Mouse (Mus musculus) neural tube, embryonic 13.5 days (tissue): Measurements from ENCODE around the gene Slc10a1. TPM values are rescaled to one million over a fixed set of nuclear protein-coding genes. Genes with fewer than 3 reads are reported as not detected.

ENCODE experiments used
- ATAC-seq: fragments of 200-750 bp; cut with Nextera tagmentation; 2 replicates; pipeline ENCODE4 v1.8.0; 2017; ENCODE audit warnings: low read depth, mild to moderate bottlenecking, moderate TSS enrichment, moderate library complexity
- H3K27ac ChIP-seq: fragments of 300-500 bp; sonication (generic); replicated peaks from 2 replicates; pipeline ENCODE4 v1.5.1; 2015; ENCODE audit warnings: moderate library complexity, mild to moderate bottlenecking, inconsistent platforms
- H3K27me3 ChIP-seq: fragments of 300-500 bp; sonication (generic); 2 replicates; pipeline ENCODE4 v1.6.1; 2015; ENCODE audit warnings: mild to moderate bottlenecking, inconsistent platforms
- H3K36me3 ChIP-seq: fragments of 300-500 bp; sonication (generic); 2 replicates; pipeline ENCODE4 v1.6.1; 2015; ENCODE audit warnings: mild to moderate bottlenecking, inconsistent platforms
- H3K4me1 ChIP-seq: fragments of 300-500 bp; sonication (generic); replicated peaks from 2 replicates; pipeline ENCODE4 v1.6.1; 2015; ENCODE audit warnings: inconsistent platforms
- H3K4me2 ChIP-seq: fragments of 300-500 bp; sonication (generic); 2 replicates; pipeline ENCODE4 v1.6.1; 2015; ENCODE audit warnings: inconsistent platforms, mild to moderate bottlenecking, moderate library complexity
- H3K4me3 ChIP-seq: fragments of 300-500 bp; sonication (generic); 2 replicates; pipeline ENCODE4 v1.5.1; 2015; ENCODE audit warnings: mild to moderate bottlenecking, inconsistent platforms
- H3K9ac ChIP-seq: fragments of 300-500 bp; sonication (generic); 2 replicates; pipeline ENCODE4 v1.6.1; 2015; ENCODE audit warnings: moderate library complexity, mild to moderate bottlenecking, inconsistent platforms
- H3K9me3 ChIP-seq: fragments of 300-500 bp; sonication (generic); 2 replicates; pipeline ENCODE4 v1.6.1; 2016; ENCODE audit warnings: inconsistent platforms
- WGBS: fragments of 180-500 bp; shearing (Covaris S2); methylation state at CpG from one replicate; pipeline ENCODE4 v1.1.7; 2015; 5-methylcytosine and 5-hydroxymethylcytosine counted together
- polyA plus RNA-seq: library from polyadenylated mRNA; unstranded; fragments of >200 nt; fragmentation: Nextera tagmentation; extraction: Ambion mirVana; gene quantifications from 2 replicates; pipeline ENCODE4 v1.2.1, GENCODE M21; 2015

Gene Slc10a1
- polyA plus RNA-seq, 1 experiment from 2014 or later, result 0.18 TPM

GRCm38 (mm10) chr12:80992540-80993122 is 24.1 kb upstream of the Slc10a1 start:
- H3K4me3 ChIP-seq, result no peak overlapping the region
- H3K9me3 ChIP-seq, result peaks cover 6% of the 10 kb centered on the region; the same call in 1 of the 2 replicates
- no peak overlapping the region for H3K9ac ChIP-seq
- ATAC-seq, result no peak
- peaks cover 5% of the 10 kb centered on the region; the same call in 1 of the 2 replicates for H3K27me3 ChIP-seq
- peaks cover 7% of the 10 kb centered on the region; the same call in 1 of the 2 replicates for H3K4me1 ChIP-seq
- H3K27ac ChIP-seq, result no peak overlapping the region
- 82% methylated on average over 8 of the region's 8 CpGs for WGBS
- H3K36me3 ChIP-seq, result no peaks in the 10 kb centered on the region
- no peak overlapping the region for H3K4me2 ChIP-seq

DNA sequence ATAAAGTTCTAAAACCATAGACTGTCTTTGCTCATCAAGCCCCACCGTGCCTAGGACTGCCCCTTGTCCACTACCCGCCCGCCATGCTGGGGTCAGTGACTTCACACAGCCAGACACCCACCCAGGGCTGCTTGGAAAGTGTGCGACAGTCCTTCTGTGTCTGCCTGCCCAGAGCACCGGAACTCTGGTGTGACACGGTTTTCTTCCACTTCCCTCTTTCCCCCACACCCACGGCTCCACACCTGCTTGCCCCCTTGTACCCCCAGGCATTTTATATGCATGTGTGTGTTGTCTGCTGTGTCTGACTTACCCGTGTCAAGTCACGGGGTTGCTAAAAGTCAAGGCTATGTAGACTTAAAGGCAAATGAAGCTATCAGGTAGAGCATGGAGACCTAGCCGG is 23.3 kb upstream of the Slc10a1 start:
- H3K27me3 ChIP-seq, result peaks cover under 1% of the 10 kb centered on the region; the same call in 1 of the 2 replicates
- peaks cover 6% of the 10 kb centered on the region; the same call in 1 of the 2 replicates for H3K9me3 ChIP-seq
- no peak overlapping the region for H3K4me2 ChIP-seq
- no peak for ATAC-seq
- H3K4me3 ChIP-seq, result no peak overlapping the region
- H3K36me3 ChIP-seq, result no peaks in the 10 kb centered on the region
- H3K9ac ChIP-seq, result no peak overlapping the region
- peaks cover 7% of the 10 kb centered on the region; the same call in 1 of the 2 replicates for H3K4me1 ChIP-seq
- WGBS, result 85% methylated on average over 10 of the region's 10 CpGs
- no peak overlapping the region for H3K27ac ChIP-seq

DNA sequence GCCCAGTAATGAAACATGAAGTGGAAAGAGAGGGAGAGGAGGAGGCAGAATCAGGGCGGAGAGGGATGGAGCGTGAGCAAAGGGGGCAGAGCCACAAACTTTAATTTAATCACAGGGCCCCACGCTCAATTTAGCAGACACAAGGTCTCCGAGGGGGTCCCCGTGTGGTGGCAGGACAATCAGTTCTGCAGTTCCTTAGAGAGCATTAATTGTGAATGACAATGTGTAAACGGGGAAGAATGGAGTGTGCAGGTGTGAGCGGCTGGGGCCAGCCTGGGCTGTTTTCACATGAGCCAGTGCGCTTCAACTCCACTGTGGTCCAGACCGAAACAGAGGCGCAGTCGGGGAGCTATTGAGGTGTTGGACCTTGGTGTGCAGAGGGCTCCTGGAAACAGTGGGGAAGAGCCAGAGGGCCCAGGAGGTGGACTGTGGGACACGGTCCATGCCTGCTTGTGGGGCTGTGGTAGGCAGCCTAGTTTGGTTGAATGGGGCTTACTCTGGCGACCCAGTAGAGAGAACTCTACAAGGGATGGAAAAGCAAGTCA is 22.5 kb upstream of the Slc10a1 start:
- no peaks in the 10 kb centered on the region for H3K36me3 ChIP-seq
- H3K27ac ChIP-seq, result no peak overlapping the region
- H3K4me1 ChIP-seq, result peaks cover 7% of the 10 kb centered on the region; the same call in 1 of the 2 replicates
- no peak overlapping the region for H3K4me2 ChIP-seq
- 41% methylated on average over 13 of the region's 13 CpGs for WGBS
- no peak for ATAC-seq
- no peak overlapping the region for H3K9ac ChIP-seq
- H3K27me3 ChIP-seq, result no peaks in the 10 kb centered on the region
- peaks cover 5% of the 10 kb centered on the region; the same call in 1 of the 2 replicates for H3K9me3 ChIP-seq
- no peak overlapping the region for H3K4me3 ChIP-seq

- ATAC-seq, result no peak
- Histone ChIP-seq H3K4me3 (no peak overlapping the region), H3K9me3 (no peaks in the 10 kb centered on the region), H3K36me3 (no peaks in the 10 kb centered on the region), H3K27me3 (no peaks in the 10 kb centered on the region), H3K4me1 (peaks cover 7% of the 10 kb centered on the region; the same call in 1 of the 2 replicates), H3K9ac (no peak overlapping the region), H3K4me2 (no peak overlapping the region), H3K27ac (no peak overlapping the region)
- 79% methylated on average over 3 of the region's 3 CpGs for WGBS
These were observed 19.8 kb upstream of the Slc10a1 start for GRCm38 (mm10) chr12:80988286-80988685.

DNA sequence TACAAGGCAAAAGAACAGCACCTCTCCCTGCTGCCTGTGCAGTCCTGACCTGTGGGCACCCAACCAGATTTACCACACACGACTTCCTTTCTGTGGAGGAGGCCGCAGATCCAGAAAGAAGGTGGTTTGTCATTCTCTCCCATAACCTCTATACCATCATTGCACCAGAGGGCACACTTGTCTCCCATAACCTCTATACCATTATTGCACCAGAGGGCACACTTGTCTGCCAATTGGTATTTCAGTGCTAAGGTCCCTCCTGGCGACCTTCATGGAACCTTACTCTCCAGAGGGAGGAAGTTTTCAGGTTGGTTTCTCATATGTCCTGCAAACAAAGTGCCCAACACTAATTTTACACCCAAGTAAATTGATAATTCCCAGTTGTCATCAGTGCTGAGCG is 18.1 kb upstream of the Slc10a1 start:
- H3K27ac ChIP-seq, result no peak overlapping the region
- no peaks in the 10 kb centered on the region for H3K9me3 ChIP-seq
- no peaks in the 10 kb centered on the region for H3K27me3 ChIP-seq
- H3K4me3 ChIP-seq, result no peak overlapping the region
- WGBS, result 92% methylated on average over 4 of the region's 4 CpGs
- H3K36me3 ChIP-seq, result no peaks in the 10 kb centered on the region
- no peak overlapping the region for H3K4me2 ChIP-seq
- no peak overlapping the region for H3K9ac ChIP-seq
- H3K4me1 ChIP-seq, result peaks cover 7% of the 10 kb centered on the region; the same call in 1 of the 2 replicates
- ATAC-seq, result no peak

DNA sequence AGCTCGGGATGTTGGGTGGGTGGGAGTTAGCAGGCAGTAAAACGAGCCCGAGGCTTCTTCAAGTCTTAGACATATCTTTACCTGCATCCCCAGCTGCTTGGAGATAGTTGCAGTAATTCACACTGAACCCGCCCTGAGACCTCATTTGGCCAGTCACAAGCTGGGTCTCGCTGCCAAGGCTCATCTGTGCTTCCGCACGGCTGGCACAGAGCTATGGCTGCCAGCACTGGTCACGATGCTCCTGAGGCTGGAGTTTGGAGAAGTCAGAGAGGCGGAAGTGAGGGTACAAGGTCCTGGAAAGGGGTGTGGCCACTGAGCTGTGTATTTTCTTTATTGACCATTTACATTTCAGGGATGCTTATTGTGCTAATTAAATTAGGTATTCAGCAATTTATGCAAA is 15.2 kb upstream of the Slc10a1 start:
- Histone ChIP-seq H3K36me3 (no peaks in the 10 kb centered on the region), H3K9me3 (no peaks in the 10 kb centered on the region), H3K27ac (no peak overlapping the region), H3K4me1 (no peaks in the 10 kb centered on the region), H3K4me3 (no peak overlapping the region), H3K4me2 (no peak overlapping the region), H3K27me3 (no peaks in the 10 kb centered on the region), H3K9ac (no peak overlapping the region)
- 76% methylated on average over 9 of the region's 9 CpGs for WGBS
- no peak for ATAC-seq

- WGBS, result under 1% methylated on average over 7 of the region's 7 CpGs
- Histone ChIP-seq H3K4me1 (no peaks in the 10 kb centered on the region), H3K27me3 (no peaks in the 10 kb centered on the region), H3K36me3 (no peaks in the 10 kb centered on the region), H3K9me3 (no peaks in the 10 kb centered on the region), H3K27ac (no peak overlapping the region), H3K9ac (no peak overlapping the region), H3K4me2 (no peak overlapping the region), H3K4me3 (no peak overlapping the region)
- no peak for ATAC-seq
These were observed 13.8 kb upstream of the Slc10a1 start for GRCm38 (mm10) chr12:80982326-80982725.

- no peak overlapping the region for H3K27ac ChIP-seq
- no peak for ATAC-seq
- H3K4me2 ChIP-seq, result no peak overlapping the region
- WGBS, result 90% methylated on average over 11 of the region's 11 CpGs
- H3K27me3 ChIP-seq, result no peaks in the 10 kb centered on the region
- no peaks in the 10 kb centered on the region for H3K36me3 ChIP-seq
- H3K9ac ChIP-seq, result no peak overlapping the region
- no peaks in the 10 kb centered on the region for H3K9me3 ChIP-seq
- no peaks in the 10 kb centered on the region for H3K4me1 ChIP-seq
- H3K4me3 ChIP-seq, result no peak overlapping the region
These were observed 7.6 kb upstream of the Slc10a1 start for GRCm38 (mm10) chr12:80975939-80976671.

DNA sequence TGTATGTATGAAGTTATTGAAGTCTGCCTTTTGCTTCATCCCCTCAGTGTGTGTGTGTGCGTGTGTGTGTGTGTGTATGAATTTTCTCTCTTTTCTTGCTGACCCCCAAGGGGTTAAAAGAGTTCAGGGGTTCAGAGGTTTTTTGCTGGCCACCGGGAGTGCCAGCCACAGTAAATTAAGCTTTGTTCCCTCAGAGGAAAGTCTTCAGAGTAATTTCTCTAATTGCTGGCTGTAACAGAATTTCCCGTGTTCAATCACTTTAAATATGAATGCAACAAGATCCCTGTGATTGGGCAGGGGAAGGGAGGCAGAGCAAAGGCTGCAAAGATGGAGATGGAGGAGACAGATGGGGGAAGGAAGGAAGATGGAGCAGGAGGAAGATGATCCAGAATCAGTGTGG is 3.3 kb upstream of the Slc10a1 start:
- H3K36me3 ChIP-seq, result no peaks in the 10 kb centered on the region
- no peak overlapping the region for H3K9ac ChIP-seq
- no peaks in the 10 kb centered on the region for H3K27me3 ChIP-seq
- H3K4me3 ChIP-seq, result no peak overlapping the region
- no peak overlapping the region for H3K4me2 ChIP-seq
- H3K4me1 ChIP-seq, result no peaks in the 10 kb centered on the region
- no peaks in the 10 kb centered on the region for H3K9me3 ChIP-seq
- no peak overlapping the region for H3K27ac ChIP-seq
- ATAC-seq, result no peak
- WGBS, result 24% methylated on average over 3 of the region's 3 CpGs

DNA sequence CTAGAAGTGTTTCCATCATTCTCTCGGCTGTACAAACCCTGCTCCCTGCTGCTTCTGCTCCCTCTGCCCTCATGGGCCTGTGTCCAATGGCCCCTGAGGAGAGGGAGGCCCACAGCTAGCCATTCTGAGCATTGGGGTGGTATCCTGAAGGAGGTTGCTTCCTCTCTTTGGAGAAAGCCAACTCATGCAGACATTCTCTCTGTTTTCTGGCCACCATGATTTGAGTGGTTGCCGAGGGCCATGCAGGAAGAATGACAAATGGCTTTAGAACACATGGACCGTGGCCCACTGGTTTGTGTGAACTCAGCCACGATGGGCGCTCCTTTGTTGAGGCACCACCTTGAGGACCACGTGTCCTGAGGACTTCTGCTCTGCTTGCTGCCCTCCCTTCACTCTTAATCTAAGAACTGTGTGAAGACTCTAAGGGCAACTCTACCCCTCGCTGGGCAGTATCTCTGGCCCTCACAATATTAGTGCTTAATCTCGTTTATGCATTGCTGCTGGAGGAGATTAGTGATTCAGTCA is 1.7 kb upstream of the Slc10a1 start:
- no peak overlapping the region for H3K4me3 ChIP-seq
- H3K36me3 ChIP-seq, result no peaks in the 10 kb centered on the region
- 73% methylated on average over 8 of the region's 8 CpGs for WGBS
- no peak overlapping the region for H3K4me2 ChIP-seq
- no peaks in the 10 kb centered on the region for H3K27me3 ChIP-seq
- H3K9ac ChIP-seq, result no peak overlapping the region
- no peak overlapping the region for H3K27ac ChIP-seq
- H3K4me1 ChIP-seq, result no peaks in the 10 kb centered on the region
- no peaks in the 10 kb centered on the region for H3K9me3 ChIP-seq
- ATAC-seq, result no peak

DNA sequence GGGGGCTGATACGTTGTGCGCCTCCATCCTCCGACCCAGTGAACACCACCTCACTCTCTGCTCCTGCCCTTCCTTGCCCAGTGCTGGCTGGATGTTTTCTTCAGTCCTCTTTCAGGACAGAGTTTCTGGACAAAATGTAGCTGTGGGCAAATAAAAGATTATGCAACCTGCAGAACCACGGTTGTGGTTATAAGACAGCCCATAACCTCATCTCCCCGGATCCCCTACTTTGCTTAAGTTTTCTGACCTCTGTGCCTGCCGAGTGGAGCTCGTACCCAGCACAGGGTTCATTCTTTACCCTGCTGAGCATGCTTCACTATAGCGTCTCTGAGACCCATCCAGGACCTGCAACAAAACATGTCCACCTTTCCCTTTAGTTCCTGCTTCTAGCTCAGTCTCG is 587 bp downstream of the Slc10a1 start:
- ATAC-seq, result no peak
- Histone ChIP-seq H3K36me3 (no peaks in the 10 kb centered on the region), H3K4me3 (no peak overlapping the region), H3K9me3 (no peaks in the 10 kb centered on the region), H3K9ac (no peak overlapping the region), H3K27me3 (no peaks in the 10 kb centered on the region), H3K4me2 (no peak overlapping the region), H3K4me1 (no peaks in the 10 kb centered on the region), H3K27ac (no peak overlapping the region)
- 93% methylated on average over 9 of the region's 9 CpGs for WGBS

DNA sequence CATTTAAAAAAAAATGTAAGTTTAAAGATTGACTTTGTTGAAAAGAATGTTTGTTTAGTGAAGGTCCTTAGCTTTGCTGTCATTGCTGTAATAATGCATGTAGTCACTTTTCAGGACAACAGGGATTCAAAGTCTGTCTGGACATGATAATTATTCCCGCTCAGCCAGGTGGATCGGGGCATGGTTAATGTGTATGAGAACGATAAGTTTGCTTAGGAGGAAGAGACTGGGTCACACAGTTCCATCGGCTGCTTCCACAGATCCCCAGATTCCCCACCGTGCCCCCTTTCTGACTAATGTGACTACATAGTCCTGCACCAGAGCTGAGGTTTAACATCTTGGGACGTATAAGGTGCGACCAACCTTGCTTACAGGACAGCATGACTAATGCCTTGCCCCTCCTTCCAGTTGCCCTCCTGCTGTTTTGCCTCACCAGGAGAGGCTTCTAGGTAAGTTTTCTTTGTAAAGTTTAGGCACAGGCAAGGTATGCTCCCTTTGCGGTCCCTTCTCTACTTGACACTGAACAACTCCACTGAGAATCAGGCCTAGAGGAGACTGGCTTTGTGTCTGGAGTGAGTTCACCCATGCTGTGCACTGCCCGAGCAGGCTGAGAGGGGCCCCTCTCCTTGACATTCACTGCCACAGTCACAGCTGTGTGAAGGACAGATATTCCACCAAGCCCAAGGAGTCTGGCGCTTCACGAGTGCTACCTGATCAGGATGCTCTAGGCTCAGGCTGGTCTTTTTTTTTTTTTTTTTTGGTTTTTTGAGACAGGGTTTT is 2.3 kb downstream of the Slc10a1 start:
- no peak overlapping the region for H3K9ac ChIP-seq
- no peak for ATAC-seq
- no peak overlapping the region for H3K4me3 ChIP-seq
- H3K27ac ChIP-seq, result no peak overlapping the region
- no peaks in the 10 kb centered on the region for H3K27me3 ChIP-seq
- WGBS, result 79% methylated on average over 11 of the region's 11 CpGs
- H3K36me3 ChIP-seq, result no peaks in the 10 kb centered on the region
- H3K4me1 ChIP-seq, result no peaks in the 10 kb centered on the region
- no peaks in the 10 kb centered on the region for H3K9me3 ChIP-seq
- no peak overlapping the region for H3K4me2 ChIP-seq
